Mouse (Mus musculus) spleen, adult 2 months (tissue): ENCODE results near the gene Vamp3. TPM values are rescaled to one million over a fixed set of nuclear protein-coding genes. Genes with fewer than 3 reads are reported as not detected.

Experiments used
- DNase-seq, 2 experiments: peaks; one replicate each; pipeline versions ENCODE4 v3.0.0 to v3.0.0-alpha.2; 2012 to 2021; ENCODE audit warnings: low spot score in 2 of 2, low read depth in 1 of 2
- H3K27ac ChIP-seq: fragments of 200-500 bp; 2 replicates; pipeline ENCODE4 v1.5.1; 2012; ENCODE audit warnings: low read length, inconsistent platforms; ENCODE audit not compliant: insufficient read depth
- H3K27me3 ChIP-seq: fragments of 200-500 bp; 2 replicates; pipeline ENCODE4 v1.6.1; 2012; ENCODE audit warnings: mild to moderate bottlenecking, moderate library complexity, low read length, inconsistent platforms; ENCODE audit not compliant: control insufficient read depth, insufficient read depth
- H3K36me3 ChIP-seq: fragments of 200-500 bp; 2 replicates; pipeline ENCODE4 v1.6.1; 2012; ENCODE audit warnings: mild to moderate bottlenecking, low read length, inconsistent platforms; ENCODE audit not compliant: control insufficient read depth, insufficient read depth
- H3K4me1 ChIP-seq: fragments of 200-500 bp; 2 replicates; pipeline ENCODE4 v1.6.1; 2011; ENCODE audit warnings: inconsistent platforms; ENCODE audit not compliant: control insufficient read depth, insufficient read depth, insufficient read length
- H3K4me3 ChIP-seq: fragments of 200-500 bp; 2 replicates; pipeline ENCODE4 v1.5.1; 2011; ENCODE audit warnings: mild to moderate bottlenecking, inconsistent platforms; ENCODE audit not compliant: insufficient read depth, insufficient read length; ENCODE audit errors: extremely low read depth
- CTCF ChIP-seq: fragments of 200-500 bp; IDR thresholded peaks from 2 replicates; pipeline ENCODE4 v1.5.1; 2011; ENCODE audit warnings: mild to moderate bottlenecking, inconsistent platforms; ENCODE audit not compliant: insufficient read depth, insufficient read length, insufficient replicate concordance; ENCODE audit errors: extremely low read depth
- POLR2A ChIP-seq: fragments of 200-500 bp; IDR thresholded peaks from 2 replicates; pipeline ENCODE4 v1.6.1; 2011; ENCODE audit warnings: low read depth, low read length, inconsistent platforms
- WGBS: fragments of 180-500 bp; shearing (Covaris S2); methylation state at CpG from one replicate; pipeline ENCODE4 v1.1.7; 2018; 5-methylcytosine and 5-hydroxymethylcytosine counted together
- polyA plus RNA-seq: library from polyadenylated mRNA; depleted of rRNA; stranded (reverse); fragments of >200 nt; gene quantifications from 2 replicates; pipeline ENCODE4 v1.2.3, GENCODE M21; 2012; rRNA removed

Vamp3 gene
- 15.5 and 16.7 TPM in 2 replicates for polyA plus RNA-seq

DNA sequence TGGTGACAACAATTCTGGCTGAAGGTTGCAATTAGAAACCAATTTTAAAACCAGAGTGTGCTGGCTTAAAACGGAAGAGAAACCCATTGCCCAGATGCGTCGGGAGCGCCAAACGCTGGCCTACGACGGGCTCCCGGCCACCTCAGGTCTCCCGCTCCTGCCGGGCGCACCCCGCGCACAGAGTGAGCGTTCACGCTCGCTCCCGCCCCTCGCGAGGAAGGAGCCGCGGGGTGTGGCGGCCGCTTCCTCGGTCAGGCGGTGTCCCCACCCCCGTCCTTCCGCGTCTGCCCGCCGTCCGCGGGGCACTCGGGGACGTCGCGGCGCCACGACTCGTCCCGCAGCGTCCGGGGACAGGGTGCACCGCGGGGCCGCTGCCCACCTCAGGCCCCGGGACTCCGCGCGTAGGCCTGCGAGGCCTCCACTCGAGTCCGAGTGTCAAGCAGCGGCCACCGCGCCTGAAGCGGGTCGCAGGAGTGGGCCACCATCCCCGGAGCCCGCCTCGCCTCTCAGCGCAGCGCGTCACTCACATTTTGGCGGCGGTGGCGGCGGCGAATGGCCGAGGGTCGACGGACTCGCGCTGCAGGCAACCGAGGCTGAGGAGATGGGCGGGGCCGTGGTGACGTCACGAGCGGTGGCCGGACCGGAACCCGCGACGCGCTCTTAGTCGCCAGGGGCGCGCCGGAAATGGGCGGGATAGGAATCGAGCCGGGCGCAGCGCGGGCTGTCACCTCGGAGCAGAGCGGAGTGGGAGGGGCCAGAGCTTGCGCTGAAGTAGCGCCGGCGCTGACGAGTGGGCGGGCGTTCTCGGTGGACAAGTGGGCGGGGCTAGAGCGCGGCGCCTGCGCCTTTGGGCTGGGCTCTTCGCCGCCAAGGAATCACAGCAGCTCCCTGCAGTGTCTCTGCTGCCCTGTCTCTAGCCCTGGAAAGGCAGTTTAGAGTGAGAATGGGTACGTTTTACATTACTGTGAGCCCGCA lies at the start of gene Vamp3:
Gene Vamp3, minus strand, starts transcription at position 617 of the 975 bp plus-strand sequence.
- H3K27me3 ChIP-seq: peaks cover 1% of the 10 kb centered on the region; the same call in 1 of the 2 replicates
- peak within 1 kb of the TSS; percentile 96 for H3K27ac ChIP-seq
- peak; percentile 97 to 99 for DNase-seq
- TF ChIP-seq CTCF (no peak), POLR2A (peak; percentile 51)
- WGBS: 1% methylated on average over 113 of the region's 114 CpGs
- no peaks in the 10 kb centered on the region; the same call in 1 of the 2 replicates for H3K4me1 ChIP-seq
- H3K36me3 ChIP-seq: peaks cover 2% of the 10 kb centered on the region; the same call in 1 of the 2 replicates
- H3K4me3 ChIP-seq: peak within 1 kb of the TSS; percentile 93

DNA sequence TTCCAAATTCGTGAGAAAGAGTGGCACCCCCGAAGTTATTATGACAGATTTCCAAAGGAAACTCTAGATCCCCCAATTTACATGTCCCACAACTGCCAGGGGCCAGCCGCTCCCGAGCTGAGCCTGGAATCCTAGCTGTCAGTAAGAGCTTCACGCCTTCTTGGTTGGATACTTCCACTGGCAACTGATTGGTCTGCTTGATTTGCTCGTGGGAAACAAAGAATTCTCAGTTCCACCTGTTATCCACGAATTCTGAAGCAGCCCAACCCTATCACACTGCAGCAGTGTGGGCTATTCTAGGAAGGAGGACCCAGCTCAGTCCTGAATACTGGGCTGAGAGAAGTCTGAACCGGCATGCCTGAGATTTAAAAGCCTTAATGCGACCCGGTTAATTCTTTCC lies 48.7 kb upstream of the Vamp3 start:
- peaks cover 17% of the 10 kb centered on the region for H3K27me3 ChIP-seq
- no peak for TF ChIP-seq POLR2A
- TF ChIP-seq CTCF: no peak
- WGBS: 58% methylated on average over 10 of the region's 10 CpGs

DNA sequence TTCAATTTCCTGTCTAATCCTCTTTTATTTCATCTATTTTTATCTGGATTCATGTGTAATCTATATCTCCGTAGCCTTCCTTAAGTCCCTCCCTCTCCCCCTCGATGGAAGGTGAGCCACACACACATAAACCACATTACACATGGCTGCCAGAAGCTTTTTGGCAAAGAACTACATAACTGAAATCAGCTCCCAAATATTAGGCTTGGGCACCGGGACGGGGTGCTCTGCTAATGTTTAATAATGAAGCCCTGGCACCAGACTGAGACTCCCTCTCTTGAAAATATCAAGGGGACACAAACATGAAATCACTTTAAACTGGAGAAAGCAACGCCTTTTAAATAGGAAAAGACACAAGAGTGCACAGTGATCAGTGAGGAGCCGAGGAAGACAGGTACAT lies 48.1 kb upstream of the Vamp3 start:
- Histone ChIP-seq H3K4me1 (peaks cover 9% of the 10 kb centered on the region), H3K4me3 (no peak overlapping the region), H3K27ac (no peak overlapping the region), H3K27me3 (peaks cover 17% of the 10 kb centered on the region), H3K36me3 (no peaks in the 10 kb centered on the region)
- 85% methylated on average over 6 of the region's 6 CpGs for WGBS
- TF ChIP-seq CTCF: no peak
- no peak for TF ChIP-seq POLR2A
- DNase-seq: no peak

More for the DNA sequence above, 48.7 kb upstream of the Vamp3 start:
- H3K27ac ChIP-seq: no peak overlapping the region
- H3K36me3 ChIP-seq: no peaks in the 10 kb centered on the region
- H3K4me1 ChIP-seq: peaks cover 9% of the 10 kb centered on the region
- no peak for DNase-seq
- H3K4me3 ChIP-seq: no peak overlapping the region

DNA sequence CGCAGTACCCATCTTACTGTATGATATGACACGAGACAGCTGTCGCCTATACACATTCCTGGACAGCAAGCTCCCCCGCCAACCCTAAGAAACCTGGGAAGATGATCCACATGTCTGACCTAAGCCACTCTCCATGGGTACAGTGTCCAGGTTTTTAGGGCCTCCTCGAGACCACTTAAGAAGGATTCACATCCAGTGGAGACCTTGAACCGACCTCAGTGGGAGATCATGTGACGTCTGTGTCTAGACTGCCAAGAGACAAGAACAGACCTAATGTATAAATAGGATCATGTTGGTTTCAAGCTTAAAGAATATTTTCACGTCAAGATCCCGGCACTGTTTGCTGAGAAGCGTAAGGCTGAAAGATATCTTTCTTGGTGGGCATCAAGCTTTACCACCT lies 46.4 kb upstream of the Vamp3 start:
- Histone ChIP-seq H3K27ac (no peak overlapping the region), H3K4me1 (peaks cover 9% of the 10 kb centered on the region), H3K27me3 (peaks cover 17% of the 10 kb centered on the region), H3K4me3 (no peak overlapping the region), H3K36me3 (no peaks in the 10 kb centered on the region)
- 87% methylated on average over 10 of the region's 10 CpGs for WGBS
- TF ChIP-seq POLR2A (no peak), CTCF (no peak)
- no peak for DNase-seq

DNA sequence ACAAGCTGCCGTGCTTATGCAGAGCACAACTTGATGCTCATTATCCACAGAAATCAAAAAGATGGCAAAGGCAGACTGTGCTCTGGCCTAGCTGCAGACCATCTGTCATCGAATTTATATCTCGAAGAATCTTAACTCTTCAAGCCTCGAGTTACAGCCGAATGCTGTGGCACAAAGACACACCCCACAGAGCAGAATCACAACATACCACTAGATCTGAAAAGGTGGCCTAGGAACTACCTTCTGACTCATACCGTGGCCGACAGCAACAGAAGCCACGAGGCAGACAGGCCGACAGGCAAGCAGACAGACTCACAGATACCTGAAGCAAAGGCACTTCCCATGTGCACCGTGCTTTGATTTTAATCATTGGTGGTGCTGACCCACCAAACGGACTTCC lies 45.9 kb upstream of the Vamp3 start:
- Histone ChIP-seq H3K4me3 (no peak overlapping the region), H3K36me3 (no peaks in the 10 kb centered on the region), H3K27me3 (peaks cover 14% of the 10 kb centered on the region), H3K27ac (no peak overlapping the region), H3K4me1 (peaks cover 9% of the 10 kb centered on the region)
- no peak for TF ChIP-seq CTCF
- TF ChIP-seq POLR2A: no peak
- no peak for DNase-seq
- WGBS: 87% methylated on average over 11 of the region's 11 CpGs

DNA sequence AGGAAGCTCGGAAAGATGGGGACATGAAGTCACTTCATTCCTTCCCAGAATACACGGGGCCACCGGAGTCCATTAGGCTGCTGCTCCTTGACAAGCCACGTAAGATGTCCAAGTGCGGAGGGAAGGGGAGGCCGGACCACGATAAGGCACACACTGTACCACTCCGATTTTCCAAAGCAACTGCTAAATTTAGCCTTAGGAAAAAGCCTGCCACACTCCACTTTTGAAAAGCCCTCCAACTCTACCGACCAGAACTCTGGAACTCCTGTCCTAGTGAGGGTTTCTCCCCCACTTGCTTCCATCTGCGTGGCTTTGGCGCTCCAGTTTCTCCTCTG lies 39.3 kb upstream of the Vamp3 start:
- WGBS: 91% methylated on average over 11 of the region's 11 CpGs
- Histone ChIP-seq H3K4me3 (no peak overlapping the region), H3K27ac (no peak overlapping the region), H3K36me3 (no peaks in the 10 kb centered on the region), H3K27me3 (no peaks in the 10 kb centered on the region), H3K4me1 (no peaks in the 10 kb centered on the region)
- DNase-seq: no peak
- TF ChIP-seq POLR2A (no peak), CTCF (no peak)
